Comparison of ENCODE assay signal across 12 mouse cellular contexts in genomic region chr1:182028231-182029210, GRCm38 (mm10). TPM values are rescaled to one million over a fixed set of nuclear protein-coding genes. Genes with fewer than 3 reads are reported as not detected.
DNase-seq lines count a peak whose midpoint lies in the region; ATAC-seq lines count a peak whose summit lies in the region.
"Had no signal": no experiment of that assay in that cellular context is flagged by ENCODE, and none has a peak within 500 bp of the region (broad histone marks: within the 10 kb centered on the region; RNA-seq: fewer than 3 reads in every experiment).

No protein-coding gene starts in this region.

- WGBS in heart, embryonic 11.5 days (ENCODE audit: insufficient replicate concordance) = 58% methylated on average over 25 of the region's 25 CpGs
- WGBS in stomach, embryonic 16.5 days = 68% methylated on average over 25 of the region's 25 CpGs

- H3K4me1 ChIP-seq in heart, embryonic 11.5 days (ENCODE audit: control insufficient read depth, insufficient read depth, low read length) = peaks cover 21% of the 10 kb centered on the region
- peaks cover 10% of the 10 kb centered on the region for H3K4me1 ChIP-seq in stomach, embryonic 16.5 days (ENCODE audit: control insufficient read depth, insufficient read depth, low read length)
- H3K4me1 ChIP-seq: midbrain, embryonic 10.5 days had no signal

- H3K27me3 ChIP-seq in heart, embryonic 11.5 days (ENCODE audit: control insufficient read depth, insufficient read depth, low read length) = no peaks in the 10 kb centered on the region
- no peaks in the 10 kb centered on the region for H3K27me3 ChIP-seq in stomach, embryonic 16.5 days (ENCODE audit: control insufficient read depth, insufficient read depth, low read length)
- H3K27me3 ChIP-seq: limb, embryonic 13.5 days had no signal

- ATAC-seq in heart, embryonic 11.5 days (replicated peaks; ENCODE audit: insufficient number of reproducible peaks, low FRiP score, low TSS enrichment) = 0 out of 2 replicates have a peak, but pooled peaks have one; percentile 55
- 0 out of 2 replicates have a peak, but pooled peaks have one; percentile 26 for ATAC-seq in stomach, embryonic 16.5 days (ENCODE audit: insufficient read depth, low FRiP score)

- no peaks in the 10 kb centered on the region for H3K9me3 ChIP-seq in heart, embryonic 11.5 days (replicated peaks; ENCODE audit: control insufficient read depth, low read length)
- H3K9me3 ChIP-seq in stomach, embryonic 16.5 days (replicated peaks; ENCODE audit: control insufficient read depth, low read length) = no peaks in the 10 kb centered on the region
- H3K9me3 ChIP-seq: limb, embryonic 13.5 days; midbrain, embryonic 10.5 days had no signal

- no peaks in the 10 kb centered on the region for H3K36me3 ChIP-seq in heart, embryonic 11.5 days (ENCODE audit: control insufficient read depth, insufficient read depth, low read length)
- H3K36me3 ChIP-seq in stomach, embryonic 16.5 days (ENCODE audit: control insufficient read depth, insufficient read depth, low read length) = no peaks in the 10 kb centered on the region
- H3K36me3 ChIP-seq: midbrain, embryonic 10.5 days had no signal

- no peak overlapping the region for H3K4me3 ChIP-seq in heart, embryonic 11.5 days (ENCODE audit: low read depth, low read length)
- no peak overlapping the region for H3K4me3 ChIP-seq in stomach, embryonic 16.5 days (replicated peaks; ENCODE audit: low read length)
- H3K4me3 ChIP-seq: erythroblast, embryonic 14.5 days; limb, embryonic 13.5 days; midbrain, embryonic 10.5 days had no signal

- H3K27ac ChIP-seq in heart, embryonic 11.5 days (ENCODE audit: low read depth, low read length) = no peak overlapping the region
- peak overlapping the region; percentile 36; the same call in 1 of the 2 replicates for H3K27ac ChIP-seq in stomach, embryonic 16.5 days (ENCODE audit: low read length)
- H3K27ac ChIP-seq: limb, embryonic 13.5 days; midbrain, embryonic 10.5 days had no signal

- H3K9ac ChIP-seq in heart, embryonic 11.5 days (ENCODE audit: low read depth, low read length) = peak overlapping the region; percentile 22; the same call in 1 of the 2 replicates
- no peak overlapping the region for H3K9ac ChIP-seq in stomach, embryonic 16.5 days (ENCODE audit: low read length)
- H3K9ac ChIP-seq: limb, embryonic 13.5 days had no signal

- peak overlapping the region; percentile 24; the same call in 1 of the 2 replicates for H3K4me2 ChIP-seq in heart, embryonic 11.5 days
- no peak overlapping the region for H3K4me2 ChIP-seq in stomach, embryonic 16.5 days (ENCODE audit: low read depth, low read length)
- H3K4me2 ChIP-seq: limb, embryonic 13.5 days had no signal

- peak; percentile 22 to 33 for DNase-seq in cerebellum, postnatal 10 days
- DNase-seq in cerebellum, adult 9-11 months = no peak
- peak; percentile 11 for DNase-seq in right cerebral cortex, postnatal 25 days
- DNase-seq in right cerebral cortex, postnatal 4 days = no peak
- no peak for DNase-seq in frontal cortex, postnatal 36 days (ENCODE audit: low spot score in 2 of 2)
- DNase-seq in thymus, postnatal 36 days = no peak
- DNase-seq: kidney, postnatal 25 days had no signal

RNA-seq across cellular contexts. Expression of gene Enah, which starts 8.7 kb away (rescaled TPM):
- 22.1 and 32.1 TPM in 2 replicates for polyA plus RNA-seq in heart, embryonic 11.5 days (2014; fragmentation: Nextera tagmentation; extraction: Ambion mirVana)
- 12.8 and 13.1 TPM in 2 replicates for polyA plus RNA-seq in stomach, embryonic 16.5 days (2015; fragmentation: Nextera tagmentation; extraction: Ambion mirVana)

Comparison
In these comparisons a context has a peak if more than half of its experiments do, and no peak if none do; other contexts are left out.
1. DNase-seq: peak in cerebellum, postnatal 10 days (2 of 2) and right cerebral cortex, postnatal 25 days (single experiment); none in cerebellum, adult 9-11 months (single experiment), right cerebral cortex, postnatal 4 days (single experiment), frontal cortex, postnatal 36 days (0 of 2) and thymus, postnatal 36 days (0 of 2).